Mouse (Mus musculus) gastrocnemius, postnatal 25 days (tissue): ENCODE measurements around the gene Smox. TPM values are rescaled to one million over a fixed set of nuclear protein-coding genes. Genes with fewer than 3 reads are reported as not detected.

Experiments used
- DNase-seq: peaks from one replicate; pipeline ENCODE4 v3.0.0; 2022
- total RNA-seq, 2 experiments: library from RNA; stranded (reverse); gene quantifications; 1 replicate in 1 of 2; 2 replicates in 1 of 2; pipeline ENCODE4 v1.2.3; 2021

Gene Smox
- total RNA-seq, 2 experiments from 2014 or later: 63.0 to 69.6 TPM

DNA sequence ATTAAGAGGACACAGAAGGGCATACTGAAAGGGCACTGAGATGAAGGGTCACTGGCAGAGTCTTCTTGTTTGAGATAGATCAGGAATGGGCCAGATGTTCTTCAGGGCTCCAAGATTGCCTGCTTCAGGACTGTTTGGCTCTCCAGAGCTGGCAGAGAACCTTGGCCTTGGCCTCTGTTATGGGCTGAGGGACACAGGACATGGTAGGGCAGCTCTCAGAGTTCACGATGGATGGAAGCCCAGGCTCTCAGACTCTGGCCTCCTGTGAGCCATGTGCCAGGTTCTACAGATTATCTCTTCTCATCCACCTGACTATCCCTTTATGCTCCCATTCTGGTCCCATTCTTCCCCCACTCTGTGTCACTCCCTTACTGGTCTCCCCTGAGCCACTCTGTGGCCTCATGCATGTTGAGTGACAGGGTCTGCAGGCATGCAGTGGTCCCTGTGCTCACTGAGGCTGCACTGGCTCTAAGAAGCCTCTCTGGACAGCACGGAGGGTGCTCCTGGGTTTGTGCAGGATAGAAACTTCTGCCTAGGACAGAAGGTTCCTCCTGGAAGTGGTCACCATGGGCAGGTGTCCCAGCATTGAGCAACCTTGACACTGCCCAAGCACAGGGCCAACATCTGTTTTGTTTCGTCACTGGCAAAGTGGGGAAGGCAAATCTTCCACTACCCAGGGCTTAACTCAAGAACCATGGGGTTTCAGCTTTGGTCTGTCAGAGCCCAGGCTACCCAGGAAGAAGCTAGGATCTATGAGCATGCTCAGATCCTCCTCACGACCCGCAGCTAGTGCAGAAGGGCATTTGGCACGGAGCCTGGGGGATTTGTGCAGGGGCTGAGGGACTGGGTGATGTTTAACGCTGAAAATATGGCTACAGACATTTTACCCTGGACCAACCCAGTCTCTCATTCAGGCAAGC lies 60.7 kb downstream of the Smox start:
- no peak for DNase-seq

DNA sequence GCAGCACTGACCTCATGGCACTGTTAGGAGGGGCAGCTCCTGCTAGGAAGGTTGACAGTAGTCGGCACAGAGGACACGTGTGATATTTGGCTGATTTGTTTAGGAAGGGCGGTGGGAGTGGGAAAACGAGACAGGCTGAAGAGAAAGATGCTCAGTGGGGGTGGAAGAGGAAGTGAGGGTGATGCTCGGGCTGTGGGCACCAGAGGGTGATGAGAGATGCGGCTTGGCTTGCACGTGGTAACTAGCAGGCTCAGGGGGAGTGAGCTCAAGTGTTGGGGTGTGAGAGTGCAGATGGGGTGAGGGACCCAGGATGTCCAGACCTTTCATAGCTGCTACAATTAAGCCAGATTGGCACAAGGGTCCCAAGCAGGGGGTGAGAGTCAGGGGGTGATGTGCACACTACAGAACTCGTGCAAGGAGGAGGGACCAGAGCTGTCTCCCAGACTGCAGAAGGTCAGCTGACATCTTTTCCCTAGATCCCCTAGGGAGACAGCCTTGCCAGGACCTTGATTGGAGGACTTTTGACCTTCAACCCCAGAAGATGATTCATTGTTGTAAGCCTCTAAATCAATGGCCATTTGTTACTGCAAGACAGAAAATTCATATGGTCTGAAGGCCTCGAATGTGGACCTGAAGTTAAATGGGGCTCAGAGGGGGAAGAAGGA lies 61.6 kb downstream of the Smox start:
- DNase-seq: no peak

DNA sequence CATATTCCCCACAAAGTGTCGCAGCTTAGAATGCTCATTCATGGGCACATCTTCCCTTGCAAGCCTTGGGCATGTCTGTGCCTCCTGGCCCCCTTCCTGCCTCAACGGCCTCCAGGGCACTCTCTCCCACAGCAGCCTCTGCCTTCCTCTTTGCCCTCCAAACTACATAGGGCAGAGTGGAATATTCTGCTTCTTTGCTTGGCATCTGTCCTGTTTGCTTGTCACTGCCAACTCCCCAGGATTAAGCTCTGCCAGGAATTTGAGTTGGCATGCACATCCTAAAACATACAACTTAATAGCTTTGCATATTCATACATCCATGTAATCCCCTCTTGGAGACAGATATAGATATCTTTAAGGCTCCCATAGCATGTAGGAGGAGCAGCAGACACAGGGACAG lies 66.6 kb downstream of the Smox start:
- DNase-seq: no peak

DNA sequence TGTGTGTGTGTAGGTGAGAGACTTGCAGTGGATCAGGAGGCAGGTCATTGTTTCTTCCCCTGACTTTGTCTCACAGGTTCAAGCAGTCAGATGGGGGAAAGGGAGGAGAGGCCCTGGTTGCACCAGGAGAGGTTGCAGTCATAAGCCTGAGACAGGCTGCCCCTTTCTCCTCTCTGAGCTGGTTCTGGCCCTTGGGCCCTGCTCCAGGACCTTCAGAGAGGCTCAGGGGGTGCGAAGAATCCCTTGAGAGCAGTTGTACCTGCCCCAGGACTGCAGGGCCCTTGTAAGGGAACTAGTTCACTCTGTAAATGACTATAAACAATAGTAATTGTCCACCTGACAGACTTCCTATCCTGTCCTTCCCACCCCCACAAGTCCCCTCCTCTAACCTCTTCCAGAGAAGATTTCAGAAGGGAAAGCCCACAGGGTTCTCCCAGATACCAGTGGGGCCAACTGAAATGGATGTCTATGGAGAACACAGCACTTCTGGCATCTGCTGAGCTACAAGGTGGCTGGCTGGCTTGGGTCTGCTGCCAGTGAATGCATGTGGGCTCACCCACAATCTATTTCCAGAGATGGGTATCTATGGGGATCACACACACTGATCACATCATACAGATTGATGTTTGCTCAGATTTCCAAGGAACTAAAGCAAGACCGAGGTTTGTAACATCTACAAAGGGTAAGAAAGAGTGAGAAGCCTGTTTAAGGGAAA lies 69.1 kb downstream of the Smox start:
- no peak for DNase-seq

DNA sequence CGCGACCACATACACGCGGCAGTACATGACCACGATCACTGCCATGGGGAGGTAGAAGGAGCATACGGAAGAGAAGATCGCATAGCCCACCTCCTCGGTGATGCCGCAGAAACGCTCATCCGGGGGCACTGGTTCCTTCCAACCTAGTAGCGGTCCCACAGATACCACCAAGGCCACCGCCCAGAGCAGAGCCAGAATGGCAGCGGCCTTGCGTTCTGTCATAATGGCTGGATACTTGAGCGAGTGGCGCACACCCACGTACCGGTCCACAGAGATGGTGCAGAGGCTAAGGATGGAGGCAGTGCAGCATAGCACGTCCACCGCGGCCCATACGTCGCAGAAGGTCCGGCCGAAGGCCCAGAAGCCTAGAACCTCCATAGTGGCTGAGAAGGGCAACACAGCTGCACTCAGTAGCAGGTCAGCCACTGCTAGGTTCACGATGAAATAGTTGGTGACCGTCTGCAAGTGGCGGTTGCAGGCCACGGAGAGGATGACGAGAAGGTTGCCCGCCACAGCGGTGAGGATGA lies 70.1 kb downstream of the Smox start:
- DNase-seq: no peak

DNA sequence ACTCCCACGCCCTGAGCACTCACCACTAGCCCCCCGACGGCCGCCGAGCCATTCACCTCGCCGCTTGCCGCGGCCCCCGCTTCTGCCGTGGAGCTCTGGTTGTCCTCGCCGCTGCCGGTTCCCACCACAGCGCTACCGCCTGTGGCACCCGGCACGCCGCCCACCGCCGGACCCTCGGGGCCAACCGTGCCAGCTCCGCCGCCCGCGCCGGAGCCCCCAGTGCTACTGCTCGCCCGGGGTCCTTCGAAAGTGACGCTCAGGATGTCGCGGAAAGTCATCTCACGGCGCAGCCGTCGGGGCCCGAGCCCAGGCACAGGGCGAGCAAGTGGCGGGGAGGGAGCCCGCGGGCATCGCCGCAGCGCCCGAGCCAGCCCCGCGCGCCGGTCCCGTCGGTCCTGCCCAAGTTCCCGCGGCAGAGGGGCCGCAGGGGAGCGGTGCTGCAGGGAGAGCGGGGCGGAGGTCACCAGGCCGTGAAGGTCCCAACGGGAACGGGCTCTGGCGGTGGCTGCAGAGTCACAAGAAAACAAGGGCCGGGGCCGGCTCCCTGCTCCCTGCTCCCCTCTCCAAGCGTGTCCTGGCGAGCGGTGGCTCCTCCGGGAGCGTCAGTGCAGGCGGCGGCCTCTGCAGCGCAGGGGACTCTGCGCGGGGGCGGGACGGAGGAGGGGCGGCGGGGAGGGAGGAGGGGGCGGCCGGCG lies 70.7 kb downstream of the Smox start, which contains the start of gene Adra1d:
Gene Adra1d, minus strand, starts transcription at position 393 of the 695 bp plus-strand sequence.
- DNase-seq: peak; percentile 29

DNA sequence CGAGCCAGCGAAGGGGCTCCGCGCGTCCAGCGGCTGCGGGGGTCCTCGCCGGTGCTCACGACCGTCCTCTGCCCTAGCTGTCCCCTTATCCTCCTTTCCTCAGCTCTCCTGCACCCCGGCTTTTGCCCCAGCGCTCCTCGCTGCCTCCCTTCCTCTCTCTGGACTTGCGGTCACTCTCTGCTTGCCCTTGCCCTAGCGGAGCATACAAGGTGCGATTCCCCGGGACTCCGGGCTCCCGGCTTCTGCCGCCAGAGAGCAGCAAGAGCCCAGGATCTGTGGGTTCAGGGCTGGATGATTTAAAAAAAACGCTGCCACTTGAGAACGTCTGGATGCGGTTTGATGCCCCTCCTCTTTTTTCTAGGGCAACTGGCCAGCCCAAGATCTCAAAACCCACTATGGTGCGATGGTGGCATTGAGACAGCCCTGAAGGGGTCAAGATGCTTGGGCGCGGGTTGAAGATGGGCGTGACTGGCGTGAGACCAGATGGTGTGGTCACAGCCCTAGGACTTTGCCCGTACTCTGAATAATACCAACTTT lies 71.4 kb downstream of the Smox start:
- peak; percentile 70 for DNase-seq

Other genes starting within 250 kb of the Smox start
- 10 to 100 TPM; 22.5 to 26.4 TPM for gene Pank2, start 229.0 kb upstream of the Smox start, total RNA-seq
- gene Rnf24, start 138.6 kb upstream of the Smox start, total RNA-seq: 1 to 10 TPM in 1 of 2 experiments, under 1 TPM in 1; 0.82 to 1.6 TPM
- 1 to 10 TPM in 1 of 2 experiments, under 1 TPM in 1; 0.74 to 1.2 TPM for gene Adra1d, start 70.8 kb downstream of the Smox start, total RNA-seq